Mouse (Mus musculus) G1E (cell line): ENCODE results near the gene Anxa6. TPM values are rescaled to one million over a fixed set of nuclear protein-coding genes. Genes with fewer than 3 reads are reported as not detected.

Experiments
- ATAC-seq: 2 replicates; pipeline ENCODE4 v1.8.0; 2016; ENCODE audit warnings: mild to moderate bottlenecking; ENCODE audit not compliant: insufficient number of reproducible peaks, poor library complexity, low FRiP score, severe bottlenecking; ENCODE audit errors: extremely low read depth
- DNase-seq: peaks from one replicate; pipeline ENCODE4 v3.0.0; 2012; ENCODE audit warnings: low spot score
- H3K27me3 ChIP-seq: 2 replicates; pipeline ENCODE4 v1.6.1; 2012; ENCODE audit warnings: mild to moderate bottlenecking, low read length, inconsistent platforms; ENCODE audit not compliant: insufficient read depth
- H3K36me3 ChIP-seq: replicated peaks from 2 replicates; pipeline ENCODE3; 2012; ENCODE audit warnings: mild to moderate bottlenecking, inconsistent platforms
- H3K4me1 ChIP-seq: 2 replicates; pipeline ENCODE4 v1.6.1; 2012; ENCODE audit warnings: low read depth, low read length, inconsistent platforms, mixed read lengths; ENCODE audit not compliant: insufficient read depth
- H3K4me3 ChIP-seq: 2 replicates; pipeline ENCODE4 v1.5.1; 2012; ENCODE audit warnings: low read depth, mild to moderate bottlenecking, inconsistent platforms, low read length, moderate library complexity, mixed read lengths
- H3K9me3 ChIP-seq: replicated peaks from 2 replicates; pipeline ENCODE4 v1.6.1; 2012; ENCODE audit warnings: inconsistent platforms
- CTCF ChIP-seq: IDR thresholded peaks from 2 replicates; pipeline ENCODE4 v1.5.1; 2012; ENCODE audit warnings: low read depth, low read length, inconsistent platforms, mixed read lengths
- GATA1 ChIP-seq: IDR thresholded peaks from 2 replicates; pipeline ENCODE4 v1.6.1; 2012; ENCODE audit warnings: borderline replicate concordance, low read length, inconsistent platforms, mixed read lengths
- GATA2 ChIP-seq: IDR thresholded peaks from 2 replicates; pipeline ENCODE4 v1.6.1; 2012; ENCODE audit warnings: low read depth, low read length, inconsistent platforms, borderline replicate concordance
- POLR2AphosphoS5 ChIP-seq: IDR thresholded peaks from 2 replicates; pipeline ENCODE4 v1.6.1; 2012; ENCODE audit warnings: low read depth, low read length, inconsistent platforms; ENCODE audit not compliant: insufficient replicate concordance
- TAL1 ChIP-seq: conservative IDR thresholded peaks from 2 replicates; pipeline ENCODE4 v1.6.1; 2012; ENCODE audit warnings: low read depth, low read length, inconsistent platforms, mixed read lengths
- polyA plus RNA-seq: library from polyadenylated mRNA; stranded (reverse); fragments of >175 nt; gene quantifications from 2 replicates; pipeline ENCODE4 v1.2.3, GENCODE M21; 2012
- total RNA-seq, 2 experiments: library from RNA; stranded (forward) in 1 of 2; stranded (reverse) in 1 of 2; fragments of 200-1000 nt in 1 of 2; fragments of >200 nt in 1 of 2; fragmentation: Nextera tagmentation in 1 of 2; gene quantifications; 2 replicates each; pipeline ENCODE4 v1.2.3; 2014 to 2017

Gene Anxa6
- total and polyA plus RNA-seq, 3 experiments = 0.04 to 0.87 TPM; not detected in 1

GRCm38 (mm10) chr11:54989920-54990319, 43.3 kb downstream of the Anxa6 start:
- Histone ChIP-seq H3K4me3 (no peak overlapping the region), H3K27me3 (peaks cover 17% of the 10 kb centered on the region), H3K36me3 (no peaks in the 10 kb centered on the region), H3K9me3 (no peaks in the 10 kb centered on the region), H3K4me1 (0 out of 2 replicates have a peak, but pooled peaks cover 3% of the 10 kb centered on the region)
- ATAC-seq (no peak), DNase-seq (no peak)
- TF ChIP-seq TAL1 = no peak
- no peak for TF ChIP-seq CTCF
- no peak for TF ChIP-seq GATA2
- TF ChIP-seq GATA1 = no peak
- TF ChIP-seq POLR2AphosphoS5 = no peak

GRCm38 (mm10) chr11:54988754-54989349, 44.4 kb downstream of the Anxa6 start:
- TF ChIP-seq GATA2 = no peak
- no peak for TF ChIP-seq GATA1
- TF ChIP-seq TAL1 = no peak
- no peak for TF ChIP-seq POLR2AphosphoS5
- no peak for TF ChIP-seq CTCF
- H3K36me3 ChIP-seq = no peaks in the 10 kb centered on the region
- no peak overlapping the region for H3K4me3 ChIP-seq
- DNase-seq = no peak
- ATAC-seq = no peak
- 0 out of 2 replicates have a peak, but pooled peaks cover 3% of the 10 kb centered on the region for H3K4me1 ChIP-seq
- H3K27me3 ChIP-seq = peaks cover 15% of the 10 kb centered on the region
- no peaks in the 10 kb centered on the region for H3K9me3 ChIP-seq

GRCm38 (mm10) chr11:54987974-54988373, 45.3 kb downstream of the Anxa6 start:
- Histone ChIP-seq H3K36me3 (no peaks in the 10 kb centered on the region), H3K4me1 (0 out of 2 replicates have a peak, but pooled peaks cover 3% of the 10 kb centered on the region), H3K9me3 (no peaks in the 10 kb centered on the region), H3K27me3 (peaks cover 15% of the 10 kb centered on the region), H3K4me3 (no peak overlapping the region)
- DNase-seq (no peak), ATAC-seq (no peak)
- TF ChIP-seq GATA2 (no peak), TAL1 (no peak), CTCF (no peak), GATA1 (no peak), POLR2AphosphoS5 (no peak)

- ATAC-seq (no peak), DNase-seq (no peak)
- Histone ChIP-seq H3K36me3 (no peaks in the 10 kb centered on the region), H3K4me3 (no peak overlapping the region), H3K27me3 (peaks cover 15% of the 10 kb centered on the region), H3K4me1 (0 out of 2 replicates have a peak, but pooled peaks cover 3% of the 10 kb centered on the region), H3K9me3 (no peaks in the 10 kb centered on the region)
- TF ChIP-seq GATA1 = no peak
- TF ChIP-seq GATA2 = no peak
- no peak for TF ChIP-seq CTCF
- no peak for TF ChIP-seq TAL1
- no peak for TF ChIP-seq POLR2AphosphoS5
These were observed 48.2 kb downstream of the Anxa6 start for GRCm38 (mm10) chr11:54985086-54985485.

- DNase-seq (no peak), ATAC-seq (no peak)
- H3K4me3 ChIP-seq = no peak overlapping the region
- H3K27me3 ChIP-seq = peaks cover 18% of the 10 kb centered on the region
- TF ChIP-seq GATA2 = no peak
- no peak for TF ChIP-seq CTCF
- TF ChIP-seq TAL1 = no peak
- 0 out of 2 replicates have a peak, but pooled peaks cover 3% of the 10 kb centered on the region for H3K4me1 ChIP-seq
- H3K9me3 ChIP-seq = no peaks in the 10 kb centered on the region
- no peaks in the 10 kb centered on the region for H3K36me3 ChIP-seq
These were observed 48.7 kb downstream of the Anxa6 start for GRCm38 (mm10) chr11:54984581-54984980.

GRCm38 (mm10) chr11:54984085-54984484, 49.2 kb downstream of the Anxa6 start:
- DNase-seq = no peak
- no peak for ATAC-seq
- H3K36me3 ChIP-seq = no peaks in the 10 kb centered on the region
- no peaks in the 10 kb centered on the region for H3K9me3 ChIP-seq
- H3K4me1 ChIP-seq = 0 out of 2 replicates have a peak, but pooled peaks cover 3% of the 10 kb centered on the region
- H3K27me3 ChIP-seq = peaks cover 20% of the 10 kb centered on the region
- H3K4me3 ChIP-seq = no peak overlapping the region
- TF ChIP-seq GATA2 (no peak), CTCF (peak; percentile 63; the same call in 1 of the 2 replicates)
